Mouse (Mus musculus) embryonic facial prominence, embryonic 12.5 days (tissue): ENCODE results near the gene Bhlhe23. TPM values are rescaled to one million over a fixed set of nuclear protein-coding genes. Genes with fewer than 3 reads are reported as not detected.

ENCODE experiments used
- polyA plus RNA-seq: library from polyadenylated mRNA; unstranded; fragments of >200 nt; fragmentation: Nextera tagmentation; extraction: Ambion mirVana; gene quantifications from 2 replicates; pipeline ENCODE4 v1.2.1, GENCODE M21; 2016

Bhlhe23 gene
- polyA plus RNA-seq, 1 experiment from 2014 or later, result 0.97 TPM

Other genes starting within 250 kb of the Bhlhe23 start
- gene Mrgbp, start 195.6 kb downstream of the Bhlhe23 start, polyA plus RNA-seq, result 40.0 and 41.5 TPM in 2 replicates
- 97.7 and 104 TPM in 2 replicates for gene Ogfr, start 187.7 kb downstream of the Bhlhe23 start, polyA plus RNA-seq
- 124 and 159 TPM in 2 replicates for gene Col9a3, start 179.1 kb downstream of the Bhlhe23 start, polyA plus RNA-seq
- gene Tcfl5, start 134.2 kb downstream of the Bhlhe23 start, polyA plus RNA-seq, result 0.26 and 0.32 TPM in 2 replicates
- 35.3 and 36.8 TPM in 2 replicates for gene Dido1, start 66.9 kb downstream of the Bhlhe23 start, polyA plus RNA-seq
- 62.6 and 63.6 TPM in 2 replicates for gene Gid8, start 66.8 kb downstream of the Bhlhe23 start, polyA plus RNA-seq
- gene Slc17a9, start 51.6 kb downstream of the Bhlhe23 start, polyA plus RNA-seq, result 0.36 and 0.56 TPM in 2 replicates
- 71.3 and 72.6 TPM in 2 replicates for gene Ythdf1, start 144.0 kb upstream of the Bhlhe23 start, polyA plus RNA-seq
- gene Birc7, start 152.1 kb upstream of the Bhlhe23 start, polyA plus RNA-seq, result 0.14 TPM in 1 of 2 replicates, not detected in the other
- 21.7 and 25.5 TPM in 2 replicates for gene Nkain4, start 177.8 kb upstream of the Bhlhe23 start, polyA plus RNA-seq
- 113 and 116 TPM in 2 replicates for gene Arfgap1, start 190.3 kb upstream of the Bhlhe23 start, polyA plus RNA-seq
- 1.3 and 1.7 TPM in 2 replicates for gene Col20a1, start 209.6 kb upstream of the Bhlhe23 start, polyA plus RNA-seq